Mouse (Mus musculus) liver, embryonic 14.5 days (tissue): ENCODE results near the gene Rnf24. TPM values are rescaled to one million over a fixed set of nuclear protein-coding genes. Genes with fewer than 3 reads are reported as not detected.
A peak's percentile ranks its signal among the peaks of the same experiment; 100 is the strongest.
"Not testable (repeated sequence)": the region's sequence is repeated elsewhere in the genome, so short reads cannot be mapped to it uniquely, and the experiment has no call there.

Source experiments
- ATAC-seq: fragments of 200-750 bp; cut with Nextera tagmentation; 2 replicates; pipeline ENCODE4 v1.8.0; 2017; ENCODE audit warnings: moderate number of reproducible peaks, mild to moderate bottlenecking, moderate library complexity; ENCODE audit not compliant: insufficient read depth
- DNase-seq, 3 experiments: peaks; one replicate each; pipeline ENCODE4 v3.0.0-alpha.2; 2012 to 2013; ENCODE audit warnings: low read depth in 3 of 3, low spot score in 3 of 3
- H3K27ac ChIP-seq: fragments of 300-500 bp; sonication (generic); 2 replicates; pipeline ENCODE4 v1.5.1; 2014; ENCODE audit warnings: moderate library complexity, mild to moderate bottlenecking, control low read depth, inconsistent platforms
- H3K27me3 ChIP-seq: fragments of 300-500 bp; sonication (generic); 2 replicates; pipeline ENCODE4 v1.6.1; 2014; ENCODE audit warnings: mild to moderate bottlenecking, low read length, moderate library complexity; ENCODE audit not compliant: control insufficient read depth, insufficient read depth
- H3K36me3 ChIP-seq: fragments of 300-500 bp; sonication (generic); replicated peaks from 2 replicates; pipeline ENCODE4 v1.6.1; 2014; ENCODE audit warnings: low read depth; ENCODE audit not compliant: control insufficient read depth, insufficient read depth
- H3K4me1 ChIP-seq, 2 experiments: fragments of 200-500 bp in 1 of 2; fragments of 300-500 bp in 1 of 2; sonication (generic) in 1 of 2; replicated peaks; 2 replicates each; pipeline ENCODE4 v1.6.1; 2012 to 2014; ENCODE audit warnings: antibody characterized with exemption in 1 of 2, inconsistent platforms in 1 of 2, low read length in 1 of 2; ENCODE audit not compliant: control insufficient read depth in 2 of 2, insufficient read depth in 2 of 2
- H3K4me2 ChIP-seq: fragments of 300-500 bp; sonication (generic); 2 replicates; pipeline ENCODE4 v1.6.1; 2014; ENCODE audit warnings: low read depth, mild to moderate bottlenecking, control low read depth, moderate library complexity
- H3K4me3 ChIP-seq, 2 experiments: fragments of 200-500 bp in 1 of 2; fragments of 300-500 bp in 1 of 2; sonication (generic) in 1 of 2; 2 replicates each; pipeline ENCODE4 v1.5.1; 2012 to 2014; ENCODE audit warnings: low read depth in 2 of 2, low read length in 2 of 2, mild to moderate bottlenecking in 2 of 2, control low read depth in 1 of 2, inconsistent platforms in 1 of 2, moderate library complexity in 1 of 2; ENCODE audit not compliant: insufficient read depth in 1 of 2
- H3K9ac ChIP-seq: fragments of 300-500 bp; sonication (generic); replicated peaks from 2 replicates; pipeline ENCODE4 v1.6.1; 2014; ENCODE audit warnings: mild to moderate bottlenecking, control low read depth, moderate library complexity
- H3K9me3 ChIP-seq: fragments of 300-500 bp; sonication (generic); 2 replicates; pipeline ENCODE4 v1.6.1; 2016; ENCODE audit warnings: low read length, mixed read lengths; ENCODE audit not compliant: control insufficient read depth
- CTCF ChIP-seq: IDR thresholded peaks from 2 replicates; pipeline ENCODE4 v1.5.1; 2016; ENCODE audit warnings: antibody characterized with exemption, low read depth, control low read depth
- EP300 ChIP-seq: IDR thresholded peaks from 2 replicates; pipeline ENCODE4 v1.6.1; 2016; ENCODE audit warnings: antibody characterized with exemption, low read depth
- whole genome bisulfite sequencing: fragments of 180-500 bp; shearing (Covaris S2); extraction: QIAGEN DNeasy Blood & Tissue Kit; methylation state at CpG from one replicate; pipeline ENCODE4 v1.1.7; 2014; ENCODE audit not compliant: insufficient replicate concordance; 5-methylcytosine and 5-hydroxymethylcytosine counted together
- polyA plus RNA-seq, 2 experiments: library from polyadenylated mRNA; depleted of rRNA in 1 of 2; stranded (reverse) in 1 of 2; unstranded in 1 of 2; fragments of >200 nt; fragmentation: Nextera tagmentation in 1 of 2; extraction: Ambion mirVana in 1 of 2; gene quantifications; 2 replicates each; pipeline versions ENCODE4 v1.2.1 to v1.2.3; 2012 to 2014

The Rnf24 gene
- polyA plus RNA-seq, 2 experiments = 0.32 to 0.55 TPM

DNA sequence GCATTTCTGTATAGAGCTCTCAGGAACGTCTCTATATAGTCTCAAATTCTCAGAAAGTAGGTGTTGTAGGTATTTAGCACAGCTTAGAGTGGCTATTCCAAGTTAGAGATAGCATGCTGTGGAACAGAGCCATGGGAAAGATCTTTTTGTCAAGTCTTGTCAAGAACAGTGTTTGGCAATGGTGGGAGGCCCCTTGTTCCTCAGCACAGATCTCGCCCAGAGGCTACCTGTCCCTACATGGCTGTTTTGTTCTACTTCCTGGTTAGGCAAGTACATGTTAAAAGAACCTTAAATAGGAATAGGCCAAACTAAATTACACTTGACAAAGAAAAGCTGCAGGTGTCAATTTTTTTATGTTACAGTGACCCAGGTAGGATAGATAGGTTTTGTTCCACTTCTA lies 52.2 kb downstream of the Rnf24 start:
- Histone ChIP-seq H3K27ac (no peak overlapping the region), H3K9ac (no peak overlapping the region), H3K4me1 (no peaks in the 10 kb centered on the region), H3K27me3 (no peaks in the 10 kb centered on the region), H3K4me3 (no peak overlapping the region), H3K4me2 (no peak overlapping the region), H3K9me3 (no peaks in the 10 kb centered on the region), H3K36me3 (peaks cover 26% of the 10 kb centered on the region)
- 67% methylated on average over 2 of the region's 2 CpGs for WGBS
- no peak for ATAC-seq
- no peak for DNase-seq
- no peak for TF ChIP-seq EP300
- TF ChIP-seq CTCF = no peak

DNA sequence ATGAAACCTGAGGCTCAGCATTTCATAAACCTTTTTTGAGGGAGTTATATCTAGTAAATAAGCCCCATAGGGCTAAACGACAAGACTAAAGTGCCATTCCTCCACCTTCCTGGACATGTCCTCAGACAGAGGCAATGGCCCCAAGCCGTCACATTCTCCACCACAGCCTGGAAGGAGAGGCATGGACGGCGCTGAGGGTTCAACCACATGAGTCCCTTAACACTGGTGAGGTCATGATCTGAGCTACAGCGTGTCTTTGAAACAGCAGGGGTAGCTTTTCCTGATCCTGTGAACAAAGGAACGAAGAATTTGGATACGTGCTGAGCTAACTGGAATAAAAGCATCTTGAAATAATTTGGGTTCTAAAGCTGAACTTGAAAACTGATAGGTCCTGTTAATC lies 54.0 kb downstream of the Rnf24 start:
- peaks cover 39% of the 10 kb centered on the region for H3K36me3 ChIP-seq
- H3K4me1 ChIP-seq, H3K9me3 ChIP-seq, H3K4me3 ChIP-seq, H3K4me2 ChIP-seq, ATAC-seq, H3K27me3 ChIP-seq, H3K27ac ChIP-seq, H3K9ac ChIP-seq, DNase-seq: not testable (repeated sequence)
- 79% methylated on average over 7 of the region's 7 CpGs for WGBS

DNA sequence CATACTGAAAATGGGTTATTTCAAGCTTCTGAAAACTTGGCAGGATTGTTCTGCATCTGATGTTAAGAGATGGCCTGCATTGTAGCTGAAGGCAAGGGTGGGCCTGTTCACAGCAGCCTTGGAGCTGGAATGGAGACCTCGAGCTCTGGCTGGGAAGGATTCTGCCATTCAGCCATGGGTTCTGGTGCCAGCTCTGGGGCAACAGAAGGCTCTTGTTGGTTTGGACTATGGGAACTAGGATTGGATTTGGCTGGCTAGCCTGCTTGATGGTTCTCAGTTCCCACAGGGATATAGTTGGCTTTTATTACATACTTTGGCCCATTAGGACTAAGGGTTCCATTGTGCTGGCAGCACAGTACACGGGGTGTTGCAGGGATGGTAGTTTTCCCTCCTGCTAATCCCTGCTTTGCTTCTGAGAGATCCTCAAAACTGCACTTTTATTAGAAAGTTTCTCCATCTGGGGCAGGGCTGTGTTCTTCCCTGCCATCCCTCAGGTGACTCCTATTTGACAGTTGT lies 55.9 kb downstream of the Rnf24 start:
- no peak overlapping the region for H3K4me2 ChIP-seq
- H3K36me3 ChIP-seq = peaks cover 49% of the 10 kb centered on the region
- WGBS = 93% methylated on average over 2 of the region's 2 CpGs
- no peaks in the 10 kb centered on the region for H3K9me3 ChIP-seq
- TF ChIP-seq EP300 (no peak), CTCF (no peak)
- DNase-seq (no peak), ATAC-seq (no peak)
- H3K27ac ChIP-seq = no peak overlapping the region
- H3K4me3 ChIP-seq = no peak overlapping the region
- no peaks in the 10 kb centered on the region for H3K4me1 ChIP-seq
- H3K9ac ChIP-seq = no peak overlapping the region
- H3K27me3 ChIP-seq = no peaks in the 10 kb centered on the region

DNA sequence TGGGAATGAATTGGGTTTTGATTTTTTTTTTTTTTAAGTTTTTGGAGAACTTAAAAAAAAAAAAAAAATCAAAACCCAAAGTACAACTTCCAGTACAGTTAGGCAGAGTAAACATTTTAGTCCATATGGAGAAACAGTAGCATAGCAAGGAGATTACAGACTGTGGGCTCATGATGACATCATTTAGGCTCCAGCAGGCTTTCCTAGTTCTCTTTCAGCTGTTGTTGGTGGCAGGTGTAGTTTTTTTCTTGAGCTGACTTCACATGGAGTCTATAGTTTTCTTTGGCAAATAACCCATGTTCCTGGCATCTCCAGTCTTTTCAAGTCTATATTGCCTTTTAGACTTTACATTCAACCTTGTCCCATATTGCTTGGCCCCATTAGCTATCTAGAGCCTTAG lies 62.0 kb downstream of the Rnf24 start:
- H3K9me3 ChIP-seq = no peaks in the 10 kb centered on the region
- peaks cover 59% of the 10 kb centered on the region for H3K36me3 ChIP-seq
- ATAC-seq = no peak

DNA sequence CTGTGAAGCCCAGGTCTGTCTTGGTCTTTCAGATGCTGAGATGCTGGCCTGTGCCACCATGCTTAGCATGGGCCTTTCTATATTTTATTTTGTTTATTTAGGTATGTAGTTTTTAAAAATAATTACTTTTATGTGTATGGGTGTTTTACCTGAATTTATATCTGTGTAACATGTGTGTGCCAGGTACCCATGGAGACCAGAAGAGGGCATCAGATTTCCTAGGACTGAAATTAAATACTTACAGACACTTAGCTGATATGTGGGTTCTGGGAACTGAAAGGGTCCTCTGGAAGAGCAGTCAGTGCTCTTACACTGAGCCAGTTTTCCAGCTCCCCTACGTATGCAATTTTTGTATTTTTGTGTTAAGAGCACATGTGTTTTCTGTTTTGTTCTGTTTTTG lies 66.4 kb downstream of the Rnf24 start:
- Histone ChIP-seq H3K27me3 (no peaks in the 10 kb centered on the region), H3K9ac (no peak overlapping the region), H3K27ac (no peak overlapping the region), H3K4me3 (no peak overlapping the region), H3K36me3 (peaks cover 55% of the 10 kb centered on the region), H3K4me2 (no peak overlapping the region), H3K9me3 (no peaks in the 10 kb centered on the region), H3K4me1 (no peaks in the 10 kb centered on the region)
- ATAC-seq (no peak), DNase-seq (no peak)
- TF ChIP-seq EP300 (no peak), CTCF (peak; percentile 15; the same call in 1 of the 2 replicates)
- 77% methylated on average over 1 of the region's 1 CpGs for WGBS

More for the DNA sequence above, 62.0 kb downstream of the Rnf24 start:
- no peak overlapping the region for H3K4me2 ChIP-seq
- H3K4me3 ChIP-seq = no peak overlapping the region
- TF ChIP-seq CTCF = no peak
- no peak for TF ChIP-seq EP300
- H3K9ac ChIP-seq = no peak overlapping the region
- no peak for DNase-seq
- H3K27ac ChIP-seq = no peak overlapping the region
- no peaks in the 10 kb centered on the region for H3K27me3 ChIP-seq
- H3K4me1 ChIP-seq = no peaks in the 10 kb centered on the region

DNA sequence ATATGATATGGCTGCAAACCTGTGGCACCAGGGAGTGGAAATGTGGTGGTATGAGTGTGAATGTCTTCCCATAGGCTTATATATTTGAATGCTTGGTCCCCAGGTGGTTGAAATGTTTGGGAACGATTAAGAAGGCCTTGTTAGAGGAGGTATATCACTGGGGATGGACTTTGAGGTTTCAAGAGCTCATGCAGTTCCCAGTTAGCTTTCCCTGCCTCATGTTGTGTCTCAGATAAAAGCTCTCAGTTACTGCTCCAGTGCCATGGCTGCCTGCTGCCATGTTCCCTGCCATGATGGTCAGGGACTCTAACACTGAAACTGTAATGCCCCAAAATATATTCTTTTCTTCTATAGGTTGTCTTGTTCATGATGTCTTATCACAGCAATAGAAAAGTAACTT lies 71.1 kb downstream of the Rnf24 start:
- Histone ChIP-seq H3K4me1 (no peaks in the 10 kb centered on the region), H3K36me3 (peaks cover 67% of the 10 kb centered on the region), H3K27me3 (no peaks in the 10 kb centered on the region), H3K27ac (no peak overlapping the region), H3K9me3 (no peaks in the 10 kb centered on the region), H3K9ac (no peak overlapping the region), H3K4me2 (no peak overlapping the region), H3K4me3 (no peak overlapping the region)
- 72% methylated on average over 1 of the region's 1 CpGs for WGBS
- TF ChIP-seq CTCF = no peak
- no peak for TF ChIP-seq EP300
- no peak for ATAC-seq
- DNase-seq = no peak
